Mouse (Mus musculus) erythroid progenitor cell, adult 5-6 weeks (primary cell): ENCODE data around the gene Tex261. TPM values are rescaled to one million over a fixed set of nuclear protein-coding genes. Genes with fewer than 3 reads are reported as not detected.

Experiments used
- ATAC-seq: replicated peaks from 2 replicates; pipeline ENCODE4 v1.8.0; 2016; ENCODE audit warnings: moderate number of reproducible peaks, mild to moderate bottlenecking, moderate TSS enrichment, inconsistent platforms; ENCODE audit not compliant: poor library complexity, low FRiP score, severe bottlenecking
- total RNA-seq, 2 experiments: library from RNA; stranded (forward) in 1 of 2; stranded (reverse) in 1 of 2; fragments of 150-400 nt in 1 of 2; fragments of 186-747, 209-891 nt in 1 of 2; gene quantifications; 2 replicates each; pipeline versions ENCODE4 v1.2.3 to v1.2.4; 2015 to 2017; ENCODE audit warnings: low replicate concordance in 2 of 2

Tex261 gene
- total RNA-seq, 2 experiments from 2014 or later: 13.2 to 18.9 TPM

DNA sequence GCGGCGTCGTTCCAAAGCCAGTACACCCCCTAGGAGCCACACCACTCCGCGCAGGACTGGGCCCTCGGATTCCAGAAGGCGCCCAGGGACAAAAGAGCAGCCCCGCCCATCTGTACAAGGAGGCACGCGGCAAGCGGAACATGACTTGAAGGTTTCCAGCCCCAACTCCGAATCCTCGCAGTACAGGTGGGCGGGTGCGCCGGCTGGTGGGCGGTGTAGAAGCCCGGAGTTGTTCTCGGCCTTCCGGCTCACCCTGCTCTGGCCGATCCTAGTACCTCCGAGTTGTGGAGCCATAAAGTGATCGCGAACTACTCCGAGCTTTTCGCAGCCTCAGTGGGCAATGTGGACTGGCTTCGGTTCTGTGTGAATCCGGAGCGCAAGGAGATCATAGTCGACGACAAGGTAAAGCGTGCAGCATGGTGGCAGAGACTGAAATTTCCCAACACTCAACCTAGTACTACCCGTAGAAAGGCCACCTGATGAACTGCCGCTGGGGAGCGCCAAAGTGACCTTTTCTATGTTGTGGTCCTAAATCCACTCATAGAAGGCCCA, 12.7 kb downstream of the Tex261 start:
- no peak for ATAC-seq

DNA sequence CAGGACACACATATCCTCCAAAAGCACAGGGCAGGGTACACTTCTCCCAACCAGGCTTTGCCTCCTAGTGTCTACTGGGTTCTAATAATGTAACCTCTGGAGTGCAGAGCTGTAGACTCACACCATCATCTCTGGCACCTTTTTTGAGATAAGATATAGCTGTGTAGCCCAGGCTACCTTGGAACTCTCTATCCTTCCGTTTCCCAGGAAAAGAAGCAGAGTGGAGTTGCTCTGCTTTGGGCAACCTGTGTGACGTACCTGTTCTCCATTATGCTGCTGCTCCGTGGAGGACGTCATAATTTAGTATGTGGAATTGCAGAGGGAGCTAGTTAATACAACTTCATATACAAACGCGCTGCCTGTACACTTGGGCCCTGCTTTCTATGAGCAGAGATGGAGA, 13.3 kb downstream of the Tex261 start, which contains the start of gene Ankrd53:
Gene Ankrd53 (plus strand): TSS at position 301 of the 400 bp plus-strand sequence.
- no peak for ATAC-seq

DNA sequence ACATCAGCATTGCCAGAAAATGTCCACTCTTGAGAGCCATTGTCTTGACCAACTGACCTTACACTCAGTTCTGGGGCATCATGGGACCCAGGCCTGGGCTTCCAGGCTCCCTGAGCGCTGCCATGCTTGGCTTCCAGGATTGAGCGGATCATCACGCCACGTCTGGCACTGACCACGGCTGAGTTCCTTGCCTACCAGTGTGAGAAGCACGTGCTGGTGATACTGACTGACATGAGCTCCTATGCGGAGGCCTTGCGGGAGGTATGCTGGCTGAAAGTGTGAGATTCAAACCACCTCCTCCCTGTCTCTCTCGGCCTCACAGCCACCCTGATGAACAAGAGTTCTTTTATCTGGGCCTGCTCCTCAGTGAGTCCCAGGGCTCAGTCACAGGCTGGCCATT, 19.6 kb downstream of the Tex261 start:
- no peak for ATAC-seq

DNA sequence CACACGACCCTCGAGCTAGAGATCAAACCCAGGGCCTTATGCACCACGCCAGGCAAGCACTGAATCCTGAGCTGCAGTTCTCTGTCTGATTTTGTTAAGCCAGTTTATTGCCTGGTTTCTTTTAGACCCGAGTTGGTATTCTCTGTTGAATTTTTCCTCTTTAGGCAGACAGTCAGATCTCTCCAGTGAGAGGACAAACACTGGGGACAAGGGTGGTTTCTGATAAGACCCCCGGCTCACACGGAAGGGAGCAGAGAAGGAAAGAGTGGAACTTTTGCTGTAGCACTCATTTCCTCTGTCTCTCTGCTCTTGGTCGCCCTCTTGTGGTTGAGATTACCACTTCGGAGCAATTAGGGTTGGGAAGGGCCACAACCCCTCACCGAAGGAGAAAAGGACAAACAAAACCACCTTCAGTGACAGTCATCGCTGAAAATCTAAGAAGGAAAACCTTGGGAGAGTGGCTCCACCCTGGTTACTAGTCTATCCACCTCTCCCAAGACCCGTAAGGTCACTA, 25.4 kb downstream of the Tex261 start:
- ATAC-seq: no peak; the same call in 1 of the 2 replicates

DNA sequence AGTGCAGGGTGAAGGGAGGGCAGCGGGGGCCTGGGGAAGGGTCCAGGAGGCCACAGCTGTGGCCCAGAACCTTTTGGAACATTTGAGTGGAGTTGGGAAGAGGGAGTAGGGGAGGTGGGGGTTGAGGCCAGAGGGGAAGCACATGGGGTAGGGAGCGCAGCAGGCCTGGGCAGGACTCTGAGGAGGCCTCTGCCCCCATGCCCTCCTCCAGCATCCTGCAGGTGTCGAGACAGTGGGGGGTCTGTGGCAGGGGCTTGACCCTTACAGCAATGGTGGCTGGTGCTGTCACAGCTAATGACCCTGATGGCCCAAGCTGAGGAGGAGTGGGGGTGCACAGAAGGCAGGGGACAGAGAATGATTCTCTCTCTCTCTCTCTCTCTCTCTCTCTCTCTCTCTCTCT, 26.3 kb downstream of the Tex261 start:
- ATAC-seq: no peak

DNA sequence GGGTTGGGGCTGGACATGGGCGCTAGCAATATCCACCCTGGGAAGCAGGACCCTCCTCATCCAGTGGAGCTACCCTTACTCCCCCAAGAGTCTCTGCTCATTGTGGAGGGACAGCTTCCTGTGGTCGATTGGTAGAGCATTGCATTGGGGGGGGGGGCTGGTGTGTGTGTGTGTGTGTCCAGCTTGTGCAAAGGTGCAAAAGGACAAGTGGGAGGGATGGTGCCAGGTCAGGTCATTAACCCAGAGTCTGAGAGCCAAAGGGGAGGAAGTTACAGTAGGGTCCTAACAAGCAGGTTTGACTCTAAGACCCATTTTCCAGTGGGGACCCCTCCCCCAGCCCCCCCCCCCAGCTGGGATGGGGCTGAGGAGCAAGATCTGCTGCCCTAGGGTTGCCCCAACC, 30.1 kb downstream of the Tex261 start:
- no peak for ATAC-seq

DNA sequence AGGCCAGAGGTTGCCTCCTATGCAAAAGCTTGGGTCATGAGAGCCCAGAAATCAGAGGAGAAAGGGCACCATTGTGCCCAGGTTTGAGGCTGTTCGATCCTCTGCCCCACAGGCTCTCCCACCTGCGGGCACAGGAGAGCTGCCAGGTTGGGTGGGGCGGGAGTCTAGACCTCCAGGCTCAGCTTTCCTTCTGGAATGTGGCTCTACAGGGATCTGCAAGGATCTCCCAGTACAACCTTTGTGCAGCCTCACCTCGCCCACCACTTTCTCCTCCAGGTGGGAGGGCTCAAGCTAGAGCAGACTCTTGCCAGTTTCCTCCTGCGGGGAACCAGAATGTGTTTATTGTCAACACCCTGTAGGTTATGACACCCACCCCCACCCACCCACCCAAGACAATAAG, 31.1 kb downstream of the Tex261 start:
- ATAC-seq: no peak

DNA sequence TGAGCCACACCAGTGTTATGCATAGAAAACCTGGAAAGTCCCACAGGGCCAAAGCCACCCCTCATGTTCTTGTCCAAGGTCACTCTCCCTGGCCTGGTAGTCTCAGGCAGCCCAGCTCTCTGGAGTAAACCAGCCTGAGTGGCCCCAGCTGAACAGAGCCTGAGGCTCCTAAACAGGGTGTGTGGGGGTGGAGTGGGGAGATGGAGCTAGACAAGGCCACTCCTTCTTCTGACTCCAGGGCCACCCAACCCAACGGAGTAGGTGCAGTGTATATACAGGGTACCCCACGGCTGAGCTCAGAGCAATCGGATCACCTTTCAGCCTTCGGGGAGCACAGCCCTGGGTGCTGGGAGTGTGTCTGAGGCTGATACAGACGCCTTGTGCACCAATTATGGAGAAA, 31.5 kb downstream of the Tex261 start:
- ATAC-seq: no peak

DNA sequence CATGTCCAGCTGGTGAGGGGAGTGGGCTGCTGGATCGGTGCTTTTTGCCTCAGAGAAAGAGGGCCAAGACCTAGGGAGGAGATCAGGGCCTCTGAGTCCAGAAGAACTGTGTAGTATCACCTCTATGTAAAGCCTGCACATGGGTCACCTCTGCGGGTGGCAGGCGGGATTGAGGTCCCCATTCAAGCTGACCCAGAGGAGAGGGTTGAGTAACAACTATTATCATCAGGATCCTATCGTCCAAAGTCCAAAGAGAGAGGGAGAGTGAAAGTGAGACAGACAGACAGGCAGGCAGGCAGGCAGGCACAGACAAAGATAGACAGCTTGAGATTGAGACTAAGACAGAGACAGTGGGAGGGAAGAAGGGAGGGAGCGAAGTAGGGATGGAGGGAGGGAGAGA, 32.4 kb downstream of the Tex261 start:
- ATAC-seq: no peak

DNA sequence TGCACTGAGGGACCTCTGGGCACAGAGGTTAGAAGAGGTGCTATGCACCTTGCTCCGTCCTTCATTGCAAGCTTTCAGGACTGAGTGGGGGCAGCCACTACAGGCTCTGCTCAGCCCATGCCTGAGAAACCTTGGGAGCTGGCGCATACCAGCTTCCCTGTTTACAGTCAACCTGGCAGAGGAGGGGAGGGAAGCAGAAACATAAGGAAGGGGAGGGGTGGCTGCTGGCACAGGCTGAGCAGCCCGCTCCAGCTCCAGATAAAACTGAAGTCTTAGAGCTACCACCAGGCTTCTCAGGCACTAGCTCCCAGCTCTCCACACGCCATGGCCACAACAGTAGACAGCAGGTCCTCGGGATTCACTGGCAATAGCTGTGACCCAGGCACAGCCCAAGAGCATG, 32.9 kb downstream of the Tex261 start, which contains the start of gene Atp6v1b1:
Gene Atp6v1b1 (plus strand): TSS at position 230 of the 400 bp plus-strand sequence.
- no peak for ATAC-seq

DNA sequence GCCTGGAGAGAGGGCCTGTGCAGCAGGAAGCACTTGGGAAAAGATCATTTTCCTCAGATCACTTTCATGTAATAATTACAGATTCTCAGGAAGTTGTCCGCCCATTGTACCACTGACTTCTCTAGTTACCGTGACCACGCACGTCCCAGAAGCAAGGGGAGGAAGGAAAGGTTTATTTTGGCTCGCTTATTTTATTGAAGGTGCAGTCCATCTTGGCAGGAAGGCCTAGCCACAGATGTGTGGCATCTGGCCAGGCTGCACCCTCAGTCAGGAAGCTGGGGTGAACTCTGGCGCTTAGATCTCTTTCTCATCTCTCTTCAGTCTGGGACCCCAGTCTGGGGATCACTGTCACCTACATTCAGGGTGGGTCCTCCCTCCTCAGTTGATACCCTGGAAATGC, 37.0 kb downstream of the Tex261 start:
- ATAC-seq: no peak

DNA sequence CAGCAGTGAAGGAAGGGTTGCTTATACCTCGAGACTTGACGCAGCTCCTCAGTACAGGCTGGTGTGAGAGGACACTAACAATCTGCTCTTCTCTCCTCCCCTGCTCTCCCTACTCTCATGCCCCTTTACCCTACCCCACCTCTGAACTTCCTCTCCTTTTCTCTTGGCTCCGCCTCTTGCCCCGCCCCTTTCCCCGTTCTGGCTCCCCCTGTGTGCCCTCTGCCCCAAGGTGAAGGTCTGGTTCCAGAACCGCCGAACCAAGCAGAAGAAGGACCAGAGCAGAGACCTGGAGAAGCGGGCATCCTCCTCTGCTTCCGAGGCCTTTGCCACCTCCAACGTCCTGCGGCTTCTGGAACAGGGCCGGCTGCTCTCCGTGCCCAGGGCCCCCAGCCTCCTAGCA, 38.3 kb downstream of the Tex261 start:
- no peak for ATAC-seq

DNA sequence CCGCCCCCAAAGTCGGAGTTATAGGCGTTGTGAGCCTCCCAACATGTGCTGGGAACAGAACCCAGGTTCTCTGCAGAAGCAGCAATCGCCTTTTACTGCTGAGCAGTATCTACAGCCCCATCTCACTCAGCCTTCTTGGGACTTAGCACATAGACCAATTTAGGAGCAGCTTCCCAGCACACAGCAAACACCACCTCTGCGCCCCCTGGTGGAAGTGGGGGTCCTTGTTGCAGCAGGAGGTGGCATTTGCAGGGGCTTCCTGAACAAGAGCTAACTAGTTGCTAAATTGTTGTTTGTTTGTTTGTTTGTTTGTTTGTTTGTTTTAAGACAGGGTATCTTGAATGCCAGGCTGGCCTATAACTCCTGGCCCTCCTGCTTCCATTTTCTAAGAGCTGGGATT, 44.5 kb downstream of the Tex261 start:
- peak; percentile 46; the same call in 1 of the 2 replicates for ATAC-seq

DNA sequence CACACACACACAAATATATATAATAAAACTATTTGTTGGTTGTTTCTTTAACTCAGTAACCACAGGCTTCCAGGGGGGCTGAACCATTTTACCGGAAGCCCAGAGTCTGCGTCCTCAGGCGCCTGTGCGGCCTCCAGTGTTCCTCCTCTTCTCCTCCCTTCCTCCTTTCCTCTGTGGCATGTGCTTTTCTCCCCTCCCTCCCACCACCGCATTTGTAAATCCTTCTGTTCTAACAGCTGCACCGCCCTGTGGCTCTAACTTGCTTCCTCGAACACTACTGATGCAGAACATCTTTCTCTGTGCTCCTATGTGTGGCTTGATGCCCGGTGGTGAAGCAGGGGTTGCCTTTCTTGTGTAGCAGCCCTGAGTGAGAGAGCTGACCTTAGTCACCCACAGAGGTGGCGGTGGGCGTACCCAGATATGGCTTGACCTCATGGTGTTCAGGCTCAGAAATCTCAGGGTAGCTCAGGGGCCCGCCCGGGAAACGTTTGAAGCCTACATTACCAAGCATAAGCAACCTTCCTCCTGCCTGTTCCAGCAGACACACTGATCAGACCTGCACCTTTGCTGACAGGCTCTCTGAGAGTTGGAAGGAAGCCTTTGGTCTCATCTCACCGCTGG, 46.2 kb downstream of the Tex261 start:
- no peak for ATAC-seq

DNA sequence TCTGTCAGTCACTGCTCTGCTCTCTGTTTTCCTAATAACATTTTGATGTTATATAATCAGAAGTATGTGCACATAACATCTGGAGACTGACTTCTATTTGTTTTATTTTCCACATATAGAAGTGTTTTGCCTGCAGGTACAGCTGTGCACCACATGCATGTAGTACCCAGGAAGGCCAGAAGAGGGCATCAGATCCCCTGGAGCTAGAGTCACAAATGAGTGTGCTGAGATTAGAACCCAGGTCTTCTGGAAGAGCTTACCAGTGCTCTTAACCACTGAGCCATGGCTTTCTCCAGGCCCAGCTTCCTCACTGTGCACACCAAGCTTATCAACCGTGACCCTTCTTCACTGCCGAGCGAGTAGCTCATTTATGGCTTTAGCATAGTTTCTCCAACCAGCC, 47.1 kb downstream of the Tex261 start:
- ATAC-seq: 0 out of 2 replicates have a peak, but pooled peaks have one; percentile 52

DNA sequence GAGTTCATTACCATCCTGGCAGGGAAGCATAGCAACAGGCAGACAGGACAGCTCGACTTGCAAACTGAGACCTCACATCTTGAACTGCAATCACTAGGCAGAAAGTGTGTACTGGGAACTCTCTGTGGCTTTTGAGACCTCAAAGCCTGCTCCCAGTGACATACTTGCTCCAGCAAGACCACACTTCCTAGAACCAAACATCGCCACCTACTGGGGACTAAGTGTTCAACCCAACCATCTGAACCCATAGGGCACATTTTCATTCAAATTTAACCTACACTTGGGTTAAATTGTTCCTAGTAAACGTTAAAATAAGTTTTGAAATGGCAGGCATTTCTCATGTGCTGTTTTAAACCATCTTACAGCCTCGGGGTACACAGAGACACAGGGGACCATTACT, 48.4 kb downstream of the Tex261 start:
- ATAC-seq: 0 out of 2 replicates have a peak, but pooled peaks have one; percentile 33

DNA sequence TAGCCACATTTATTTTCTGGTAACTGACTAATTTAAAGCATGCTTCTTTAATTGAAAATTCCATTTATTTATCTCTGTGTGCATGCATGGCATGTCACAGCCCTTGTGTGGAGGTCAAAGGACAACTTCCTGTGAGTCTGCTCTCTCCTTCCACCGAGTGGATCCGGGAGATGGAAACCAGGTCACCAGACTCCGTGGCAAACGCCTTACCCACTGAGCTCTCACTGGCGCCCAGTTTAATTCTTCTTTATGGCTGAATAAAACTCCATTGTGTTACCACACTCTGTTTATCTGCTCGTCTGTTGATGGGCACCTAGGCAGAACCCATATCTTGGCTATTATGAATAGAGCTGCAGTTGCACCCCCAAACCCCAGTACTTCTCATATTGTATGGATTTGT, 53.1 kb downstream of the Tex261 start:
- no peak for ATAC-seq

Other genes starting within 250 kb of the Tex261 start
- not detected in 2 replicates for gene Actg2, start 239.5 kb downstream of the Tex261 start, total RNA-seq (2015; ENCODE audit: low replicate concordance)
- not detected in 2 replicates for gene Actg2, start 239.5 kb downstream of the Tex261 start, total RNA-seq (2017; ENCODE audit: low replicate concordance)
- gene Stambp, start 203.1 kb downstream of the Tex261 start, total RNA-seq (2015; ENCODE audit: low replicate concordance): 10.5 and 13.3 TPM in 2 replicates
- 1.0 and 9.7 TPM in 2 replicates for gene Stambp, start 203.1 kb downstream of the Tex261 start, total RNA-seq (2017; ENCODE audit: low replicate concordance)
- not detected in 2 replicates for gene Clec4f, start 119.6 kb downstream of the Tex261 start, total RNA-seq (2015; ENCODE audit: low replicate concordance)
- gene Clec4f, start 119.6 kb downstream of the Tex261 start, total RNA-seq (2017; ENCODE audit: low replicate concordance): not detected in 2 replicates
- not detected in 2 replicates for gene Cd207, start 98.0 kb downstream of the Tex261 start, total RNA-seq (2015; ENCODE audit: low replicate concordance)
- not detected in 2 replicates for gene Cd207, start 98.0 kb downstream of the Tex261 start, total RNA-seq (2017; ENCODE audit: low replicate concordance)
- not detected in 2 replicates for gene Vax2, start 64.5 kb downstream of the Tex261 start, total RNA-seq (2015; ENCODE audit: low replicate concordance)
- gene Vax2, start 64.5 kb downstream of the Tex261 start, total RNA-seq (2017; ENCODE audit: low replicate concordance): not detected in 2 replicates
- gene Atp6v1b1, start 32.8 kb downstream of the Tex261 start, total RNA-seq (2015; ENCODE audit: low replicate concordance): not detected in 2 replicates
- not detected in 2 replicates for gene Atp6v1b1, start 32.8 kb downstream of the Tex261 start, total RNA-seq (2017; ENCODE audit: low replicate concordance)
- gene Ankrd53, start 13.2 kb downstream of the Tex261 start, total RNA-seq (2015; ENCODE audit: low replicate concordance): not detected in 2 replicates
- not detected in 2 replicates for gene Ankrd53, start 13.2 kb downstream of the Tex261 start, total RNA-seq (2017; ENCODE audit: low replicate concordance)
- gene Nagk, start 19.2 kb upstream of the Tex261 start, total RNA-seq (2015; ENCODE audit: low replicate concordance): 4.3 and 5.0 TPM in 2 replicates
- 3.6 and 4.1 TPM in 2 replicates for gene Nagk, start 19.2 kb upstream of the Tex261 start, total RNA-seq (2017; ENCODE audit: low replicate concordance)
- gene Paip2b, start 55.9 kb upstream of the Tex261 start, total RNA-seq (2015; ENCODE audit: low replicate concordance): 4.7 and 8.8 TPM in 2 replicates
- gene Paip2b, start 55.9 kb upstream of the Tex261 start, total RNA-seq (2017; ENCODE audit: low replicate concordance): 5.7 and 7.2 TPM in 2 replicates
- 51.6 and 71.0 TPM in 2 replicates for gene Zfp638, start 91.3 kb upstream of the Tex261 start, total RNA-seq (2015; ENCODE audit: low replicate concordance)
- gene Zfp638, start 91.3 kb upstream of the Tex261 start, total RNA-seq (2017; ENCODE audit: low replicate concordance): 62.9 and 115 TPM in 2 replicates
- not detected in 2 replicates for gene Dysf, start 232.8 kb upstream of the Tex261 start, total RNA-seq (2015; ENCODE audit: low replicate concordance)
- gene Dysf, start 232.8 kb upstream of the Tex261 start, total RNA-seq (2017; ENCODE audit: low replicate concordance): 2.2 and 7.9 TPM in 2 replicates